Comparison of ENCODE assay signal across 21 mouse cellular contexts in genomic region chr17:83786418-83786817, GRCm38 (mm10).
DNase-seq lines count a peak whose midpoint lies in the region; ATAC-seq and TF ChIP-seq lines count a peak whose summit lies in the region.
"Had no signal": no experiment of that assay in that cellular context is flagged by ENCODE, and none has a peak within 500 bp of the region (broad histone marks: within the 10 kb centered on the region; RNA-seq: fewer than 3 reads in every experiment).

No protein-coding gene starts in this region.

- H3K4me1 ChIP-seq in spleen, adult 2 months (ENCODE audit: control insufficient read depth, insufficient read depth, insufficient read length) = peaks cover 6% of the 10 kb centered on the region; the same call in 1 of the 2 replicates
- peaks cover 7% of the 10 kb centered on the region for H3K4me1 ChIP-seq in liver, postnatal 0 days (ENCODE audit: insufficient read depth)
- H3K4me1 ChIP-seq: heart, embryonic 15.5 days; hindbrain, embryonic 10.5 days had no signal

- no peak for DNase-seq in spleen, adult 2 months (ENCODE audit: low read depth in 1 of 2, low spot score in 2 of 2)
- no peak for DNase-seq in spleen, postnatal 10 days (ENCODE audit: low spot score in 2 of 2)
- no peak for DNase-seq in liver, postnatal 0 days
- no peak for DNase-seq in left cerebral cortex, adult 9 months (ENCODE audit: low spot score in 2 of 2)
- DNase-seq in heart, postnatal 25 days (ENCODE audit: low spot score) = no peak
- DNase-seq: adrenal gland, postnatal 14 days; cerebellum, adult 18-20 months; cerebellum, adult 9-11 months; cerebellum, postnatal 36 days; gastrocnemius, postnatal 36 days; heart, adult 2 months; heart, postnatal 14 days had no signal

- ATAC-seq in granulocyte monocyte progenitor cell, adult 5-6 weeks (replicated peaks; ENCODE audit: poor library complexity, severe bottlenecking) = 0 out of 2 replicates have a peak, but pooled peaks have one; percentile 17
- ATAC-seq in liver, postnatal 0 days = peak; percentile 80
- ATAC-seq: CD4-positive, CD25-positive, alpha-beta regulatory T cell, adult 4 months; forebrain, embryonic 13.5 days had no signal

- no peaks in the 10 kb centered on the region for H3K27me3 ChIP-seq in spleen, adult 2 months (ENCODE audit: control insufficient read depth, insufficient read depth, low read length)
- H3K27me3 ChIP-seq in liver, postnatal 0 days (ENCODE audit: insufficient read depth, low read length) = no peaks in the 10 kb centered on the region
- H3K27me3 ChIP-seq: forebrain, embryonic 13.5 days; heart, embryonic 15.5 days had no signal

- peak overlapping the region; percentile 54 for H3K27ac ChIP-seq in spleen, adult 2 months (ENCODE audit: insufficient read depth, low read length)
- 0 out of 2 replicates have a peak overlapping the region, but pooled peaks have one; percentile 29 for H3K27ac ChIP-seq in liver, postnatal 0 days (ENCODE audit: low read depth)
- H3K27ac ChIP-seq: embryonic facial prominence, embryonic 10.5 days; forebrain, embryonic 13.5 days; heart, adult 2 months; heart, embryonic 15.5 days; hindbrain, embryonic 10.5 days; hindbrain, embryonic 14.5 days had no signal

- WGBS in spleen, adult 2 months = 92% methylated on average over 6 of the region's 6 CpGs
- WGBS in liver, postnatal 0 days (ENCODE audit: insufficient replicate concordance) = 72% methylated on average over 6 of the region's 6 CpGs

- no peak for TF ChIP-seq CTCF in spleen, adult 2 months (IDR thresholded peaks at IDR 0.05; ENCODE audit: extremely low read depth, insufficient read depth, insufficient read length, insufficient replicate concordance)
- no peak for TF ChIP-seq CTCF in liver, postnatal 0 days (IDR thresholded peaks at IDR 0.05; ENCODE audit: low read depth)

- intact Hi-C loops in heart, postnatal 25 days (cut with DNase I) = no loop called here

- no peaks in the 10 kb centered on the region for H3K9me3 ChIP-seq in liver, postnatal 0 days (ENCODE audit: low read length)
- H3K9me3 ChIP-seq: embryonic facial prominence, embryonic 10.5 days; forebrain, embryonic 13.5 days; G1E; heart, embryonic 15.5 days; hindbrain, embryonic 10.5 days had no signal

- H3K9ac ChIP-seq in liver, postnatal 0 days (replicated peaks) = no peak overlapping the region
- H3K9ac ChIP-seq: forebrain, embryonic 13.5 days; heart, embryonic 15.5 days; hindbrain, embryonic 14.5 days had no signal

- TF ChIP-seq POLR2A in spleen, adult 2 months (IDR thresholded peaks at IDR 0.05; ENCODE audit: low read depth, low read length) = no peak

- H3K4me2 ChIP-seq in liver, postnatal 0 days (ENCODE audit: low read depth, low read length) = no peak overlapping the region
- H3K4me2 ChIP-seq: forebrain, embryonic 13.5 days; heart, embryonic 11.5 days; heart, embryonic 15.5 days; hindbrain, embryonic 14.5 days had no signal

- H3K4me3 ChIP-seq in spleen, adult 2 months (ENCODE audit: extremely low read depth, insufficient read depth, insufficient read length) = no peak overlapping the region
- H3K4me3 ChIP-seq in liver, postnatal 0 days (ENCODE audit: low read depth, low read length) = no peak overlapping the region
- H3K4me3 ChIP-seq: embryonic facial prominence, embryonic 10.5 days; forebrain, embryonic 13.5 days; heart, adult 2 months; heart, embryonic 15.5 days; hindbrain, embryonic 10.5 days had no signal

- TF ChIP-seq EP300 in liver, postnatal 0 days (IDR thresholded peaks at IDR 0.05; ENCODE audit: low read depth) = no peak

- peaks cover 22% of the 10 kb centered on the region for H3K36me3 ChIP-seq in spleen, adult 2 months (ENCODE audit: control insufficient read depth, insufficient read depth, low read length)
- peaks cover 17% of the 10 kb centered on the region; the same call in 1 of the 2 replicates for H3K36me3 ChIP-seq in liver, postnatal 0 days (replicated peaks; ENCODE audit: insufficient read depth, low read length)
